8 mouse cellular contexts compared by ENCODE assay signal in the genomic region with DNA sequence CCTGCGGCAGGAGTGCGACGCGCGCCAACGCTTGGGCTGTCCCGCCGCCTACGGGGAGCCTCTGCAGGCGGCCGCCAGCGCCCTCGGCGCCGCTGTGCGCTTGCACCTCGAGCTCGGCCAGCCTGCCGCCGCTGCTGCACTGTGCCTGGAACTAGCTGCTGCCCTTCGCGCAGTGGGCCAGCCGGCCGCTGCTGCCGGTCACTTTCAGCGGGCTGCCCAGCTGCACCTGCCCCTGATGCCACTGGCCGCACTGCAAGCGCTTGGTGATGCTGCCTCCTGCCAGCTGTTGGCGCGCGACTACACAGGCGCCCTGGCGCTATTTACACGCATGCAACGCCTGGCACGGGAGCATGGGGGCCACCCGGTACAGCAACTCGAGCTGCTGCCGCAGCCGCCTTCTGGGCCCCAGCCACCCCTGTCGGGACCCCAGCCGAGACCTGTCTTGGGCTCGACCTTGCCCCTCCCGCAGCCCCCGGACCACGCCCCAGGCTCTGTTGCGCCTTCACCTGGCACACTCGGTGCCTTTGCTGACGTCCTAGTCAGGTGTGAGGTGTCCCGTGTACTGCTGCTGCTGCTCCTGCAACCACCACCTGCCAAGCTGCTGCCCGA. TPM values are rescaled to one million over a fixed set of nuclear protein-coding genes. Genes with fewer than 3 reads are reported as not detected.
DNase-seq lines count a peak whose midpoint lies in the region; ATAC-seq and TF ChIP-seq lines count a peak whose summit lies in the region.

No protein-coding gene starts in this region.

- H3K9ac ChIP-seq in heart, adult 2 months (ENCODE audit: low read depth, low read length) = peak overlapping the region; percentile 92
- H3K9ac ChIP-seq in kidney, embryonic 14.5 days (ENCODE audit: low read depth, low read length) = peak overlapping the region; percentile 66
- H3K9ac ChIP-seq in liver, embryonic 14.5 days (replicated peaks) = peak overlapping the region; percentile 50

- peaks cover 29% of the 10 kb centered on the region for H3K27me3 ChIP-seq in embryonic facial prominence, embryonic 10.5 days (replicated peaks; ENCODE audit: low read depth, poor library complexity, severe bottlenecking)
- H3K27me3 ChIP-seq in heart, adult 2 months (ENCODE audit: control insufficient read depth, insufficient read depth, low read length) = no peaks in the 10 kb centered on the region
- peaks cover 4% of the 10 kb centered on the region; the same call in 1 of the 2 replicates for H3K27me3 ChIP-seq in kidney, embryonic 14.5 days (ENCODE audit: control insufficient read depth, insufficient read depth, low read length)
- no peaks in the 10 kb centered on the region; the same call in 1 of the 2 replicates for H3K27me3 ChIP-seq in liver, embryonic 14.5 days (ENCODE audit: control insufficient read depth, insufficient read depth, low read length)
- no peaks in the 10 kb centered on the region for H3K27me3 ChIP-seq in splenic B cell, adult 2 months (ENCODE audit: control insufficient read depth, insufficient read depth, low read length, poor library complexity, severe bottlenecking)

- WGBS in embryonic facial prominence, embryonic 10.5 days = 21% methylated on average over 51 of the region's 51 CpGs
- 16% methylated on average over 51 of the region's 51 CpGs for WGBS in heart, adult 2 months
- WGBS in kidney, embryonic 14.5 days = 30% methylated on average over 41 of the region's 51 CpGs
- WGBS in liver, embryonic 14.5 days (ENCODE audit: insufficient replicate concordance) = 12% methylated on average over 47 of the region's 51 CpGs

- no peak for TF ChIP-seq CTCF in heart, adult 2 months (IDR thresholded peaks at IDR 0.05)
- TF ChIP-seq CTCF in liver, embryonic 14.5 days (IDR thresholded peaks at IDR 0.05; ENCODE audit: low read depth) = peak; percentile 23; the same call in 1 of the 2 replicates

- H3K4me2 ChIP-seq in kidney, embryonic 14.5 days (replicated peaks; ENCODE audit: low read depth, low read length) = peak overlapping the region; percentile 81
- peak overlapping the region; percentile 75 for H3K4me2 ChIP-seq in liver, embryonic 14.5 days (ENCODE audit: low read depth)

- H3K27ac ChIP-seq in embryonic facial prominence, embryonic 10.5 days (replicated peaks) = peak overlapping the region; percentile 86
- H3K27ac ChIP-seq in heart, adult 2 months = peak overlapping the region; percentile 83
- H3K27ac ChIP-seq in kidney, embryonic 14.5 days (ENCODE audit: low read depth, low read length) = peak overlapping the region; percentile 76; the same call in 1 of the 2 replicates
- no peak overlapping the region for H3K27ac ChIP-seq in liver, embryonic 14.5 days

- H3K4me3 ChIP-seq in embryonic facial prominence, embryonic 10.5 days = peak overlapping the region; percentile 71
- H3K4me3 ChIP-seq in heart, adult 2 months = peak overlapping the region; percentile 68
- H3K4me3 ChIP-seq in kidney, embryonic 14.5 days (ENCODE audit: low read length) = peak overlapping the region; percentile 57
- peak overlapping the region; percentile 63 to 68 for H3K4me3 ChIP-seq in liver, embryonic 14.5 days (ENCODE audit: insufficient read depth in 1 of 2, low read depth in 2 of 2, low read length in 2 of 2)

- peak; percentile 67 for DNase-seq in kidney, adult 11 months
- no peak for DNase-seq in kidney, adult 18-20 months
- DNase-seq in embryonic facial prominence, embryonic 10.5 days (ENCODE audit: low spot score) = peak; percentile 54
- DNase-seq in heart, adult 2 months = peak in 1 of 2 experiments; percentile 73
- DNase-seq in liver, embryonic 14.5 days (ENCODE audit: low read depth in 3 of 3, low spot score in 3 of 3) = no peak
- DNase-seq in natural killer cell, adult 2 months (ENCODE audit: low spot score in 2 of 2) = peak; percentile 41 to 62
- DNase-seq in splenic B cell, adult 2 months (ENCODE audit: low read depth, low spot score) = peak; percentile 64

- no peak; the same call in none of the 2 replicates for ATAC-seq in kidney, embryonic 14.5 days (ENCODE audit: low FRiP score, low TSS enrichment)
- ATAC-seq in liver, embryonic 14.5 days (ENCODE audit: insufficient read depth) = peak; percentile 57

- intact Hi-C loops in heart, adult 2 months (cut with DNase I) = loop anchor here (10.0 kb wide), 1 partner anchor 116 kb away; the partner anchor contains the start of gene Zfp275

- TF ChIP-seq POLR2A in heart, adult 2 months (IDR thresholded peaks at IDR 0.05; ENCODE audit: insufficient read depth, low read depth, low read length) = no peak

- H3K36me3 ChIP-seq in embryonic facial prominence, embryonic 10.5 days (replicated peaks) = no peaks in the 10 kb centered on the region
- no peaks in the 10 kb centered on the region; the same call in 1 of the 2 replicates for H3K36me3 ChIP-seq in heart, adult 2 months (ENCODE audit: control insufficient read depth, insufficient read depth, low read length)
- no peaks in the 10 kb centered on the region for H3K36me3 ChIP-seq in kidney, embryonic 14.5 days (ENCODE audit: control insufficient read depth, insufficient read depth, low read length)
- no peaks in the 10 kb centered on the region for H3K36me3 ChIP-seq in liver, embryonic 14.5 days (replicated peaks; ENCODE audit: control insufficient read depth, insufficient read depth, low read depth)
- no peaks in the 10 kb centered on the region for H3K36me3 ChIP-seq in splenic B cell, adult 2 months (ENCODE audit: control insufficient read depth, insufficient read depth, low read length, poor library complexity, severe bottlenecking)

- H3K9me3 ChIP-seq in embryonic facial prominence, embryonic 10.5 days = no peaks in the 10 kb centered on the region
- H3K9me3 ChIP-seq in kidney, embryonic 14.5 days (ENCODE audit: control insufficient read depth, low read length) = no peaks in the 10 kb centered on the region
- H3K9me3 ChIP-seq in liver, embryonic 14.5 days (ENCODE audit: control insufficient read depth, low read length) = no peaks in the 10 kb centered on the region

- H3K79me2 ChIP-seq in heart, adult 2 months (replicated peaks; ENCODE audit: control insufficient read depth, insufficient read depth, low read length) = no peaks in the 10 kb centered on the region

- peaks cover 7% of the 10 kb centered on the region; the same call in 1 of the 2 replicates for H3K4me1 ChIP-seq in embryonic facial prominence, embryonic 10.5 days
- H3K4me1 ChIP-seq in heart, adult 2 months (ENCODE audit: control insufficient read depth, insufficient read depth, low read length) = no peaks in the 10 kb centered on the region; the same call in 1 of the 2 replicates
- H3K4me1 ChIP-seq in kidney, embryonic 14.5 days (ENCODE audit: control insufficient read depth, insufficient read depth, low read length) = no peaks in the 10 kb centered on the region
- H3K4me1 ChIP-seq in liver, embryonic 14.5 days (replicated peaks; ENCODE audit: control insufficient read depth in 2 of 2, insufficient read depth in 2 of 2, low read length in 1 of 2) = no peaks in the 10 kb centered on the region

- no peak for TF ChIP-seq EP300 in heart, adult 2 months (IDR thresholded peaks at IDR 0.05; ENCODE audit: insufficient read depth, low read depth, low read length)
- TF ChIP-seq EP300 in liver, embryonic 14.5 days (IDR thresholded peaks at IDR 0.05; ENCODE audit: low read depth) = no peak

RNA-seq across cellular contexts. Expression of gene F8a, which starts 0.6 kb away (rescaled TPM):
- polyA plus RNA-seq in embryonic facial prominence, embryonic 10.5 days (2016; fragmentation: Nextera tagmentation; extraction: Ambion mirVana) = 8.4 and 9.4 TPM in 2 replicates
- 1 to 10 TPM; 6.0 to 6.9 TPM for total RNA-seq in heart, adult 2 months (2021)
- polyA plus RNA-seq in heart, adult 2 months (2012; rRNA removed) = 5.1 and 5.9 TPM in 2 replicates
- 9.1 and 9.9 TPM in 2 replicates for polyA plus RNA-seq in kidney, embryonic 14.5 days (2014; fragmentation: Nextera tagmentation; extraction: Ambion mirVana)
- 1.5 and 1.9 TPM in 2 replicates for polyA plus RNA-seq in liver, embryonic 14.5 days (2012; rRNA removed)
- 2.4 and 2.9 TPM in 2 replicates for polyA plus RNA-seq in liver, embryonic 14.5 days (2014; fragmentation: Nextera tagmentation; extraction: Ambion mirVana)

RNA-seq across cellular contexts. Expression of gene Xlr4c, which starts 14.2 kb away (rescaled TPM):
- polyA plus RNA-seq in embryonic facial prominence, embryonic 10.5 days (2016; fragmentation: Nextera tagmentation; extraction: Ambion mirVana) = 0.15 TPM in 2 replicates
- not detected for total RNA-seq in heart, adult 2 months (2021)
- polyA plus RNA-seq in heart, adult 2 months (2012; rRNA removed) = not detected in 2 replicates
- not detected in 2 replicates for polyA plus RNA-seq in kidney, embryonic 14.5 days (2014; fragmentation: Nextera tagmentation; extraction: Ambion mirVana)
- polyA plus RNA-seq in liver, embryonic 14.5 days (2012; rRNA removed) = 0.12 and 0.19 TPM in 2 replicates
- polyA plus RNA-seq in liver, embryonic 14.5 days (2014; fragmentation: Nextera tagmentation; extraction: Ambion mirVana) = 0.20 and 0.49 TPM in 2 replicates

RNA-seq across cellular contexts. Expression of gene Xlr4b, which starts 14.6 kb away (rescaled TPM):
- polyA plus RNA-seq in embryonic facial prominence, embryonic 10.5 days (2016; fragmentation: Nextera tagmentation; extraction: Ambion mirVana) = 0.65 TPM in 1 of 2 replicates, not detected in the other
- 1 to 10 TPM in 1 of 2 experiments, under 1 TPM in 1; 0.32 to 1.9 TPM for total RNA-seq in heart, adult 2 months (2021)
- 0.20 and 0.29 TPM in 2 replicates for polyA plus RNA-seq in heart, adult 2 months (2012; rRNA removed)
- 0.50 TPM in 1 of 2 replicates, not detected in the other for polyA plus RNA-seq in kidney, embryonic 14.5 days (2014; fragmentation: Nextera tagmentation; extraction: Ambion mirVana)
- 0.73 and 1.9 TPM in 2 replicates for polyA plus RNA-seq in liver, embryonic 14.5 days (2012; rRNA removed)
- 1.2 and 2.9 TPM in 2 replicates for polyA plus RNA-seq in liver, embryonic 14.5 days (2014; fragmentation: Nextera tagmentation; extraction: Ambion mirVana)

RNA-seq across cellular contexts. Expression of gene Xlr3c, which starts 36.5 kb away (rescaled TPM):
- 0.18 and 0.47 TPM in 2 replicates for polyA plus RNA-seq in embryonic facial prominence, embryonic 10.5 days (2016; fragmentation: Nextera tagmentation; extraction: Ambion mirVana)
- not detected for total RNA-seq in heart, adult 2 months (2021)
- not detected in 2 replicates for polyA plus RNA-seq in heart, adult 2 months (2012; rRNA removed)
- polyA plus RNA-seq in kidney, embryonic 14.5 days (2014; fragmentation: Nextera tagmentation; extraction: Ambion mirVana) = not detected in 2 replicates
- polyA plus RNA-seq in liver, embryonic 14.5 days (2012; rRNA removed) = not detected in 2 replicates
- polyA plus RNA-seq in liver, embryonic 14.5 days (2014; fragmentation: Nextera tagmentation; extraction: Ambion mirVana) = not detected in 2 replicates

RNA-seq across cellular contexts. Expression of gene Xlr3b, which starts 36.7 kb away (rescaled TPM):
- polyA plus RNA-seq in embryonic facial prominence, embryonic 10.5 days (2016; fragmentation: Nextera tagmentation; extraction: Ambion mirVana) = 11.7 and 12.6 TPM in 2 replicates
- total RNA-seq in heart, adult 2 months (2021) = under 1 TPM; 0.25 to 0.99 TPM
- polyA plus RNA-seq in heart, adult 2 months (2012; rRNA removed) = 0.35 and 0.59 TPM in 2 replicates
- 6.0 and 8.6 TPM in 2 replicates for polyA plus RNA-seq in kidney, embryonic 14.5 days (2014; fragmentation: Nextera tagmentation; extraction: Ambion mirVana)
- 0.63 and 2.1 TPM in 2 replicates for polyA plus RNA-seq in liver, embryonic 14.5 days (2012; rRNA removed)
- polyA plus RNA-seq in liver, embryonic 14.5 days (2014; fragmentation: Nextera tagmentation; extraction: Ambion mirVana) = 1.7 and 2.0 TPM in 2 replicates

Comparison
In these comparisons a context has a peak if more than half of its experiments do, and no peak if none do; other contexts are left out.
1. DNase-seq: peak in kidney, adult 11 months (single experiment), embryonic facial prominence, embryonic 10.5 days (single experiment), natural killer cell, adult 2 months (2 of 2) and splenic B cell, adult 2 months (single experiment); none in kidney, adult 18-20 months (single experiment) and liver, embryonic 14.5 days (0 of 3).
2. Peak in every context shown above with its lines, with median percentiles within 50 percentile points of each other: H3K4me3 ChIP-seq and H3K9ac ChIP-seq.